Mouse (Mus musculus): ENCODE measurements around the gene Arap2. TPM values are rescaled to one million over a fixed set of nuclear protein-coding genes. Genes with fewer than 3 reads are reported as not detected.

Arap2 gene
- total and polyA plus RNA-seq, 2 experiments from 2014 or later, result 2.1 to 2.2 TPM

DNA sequence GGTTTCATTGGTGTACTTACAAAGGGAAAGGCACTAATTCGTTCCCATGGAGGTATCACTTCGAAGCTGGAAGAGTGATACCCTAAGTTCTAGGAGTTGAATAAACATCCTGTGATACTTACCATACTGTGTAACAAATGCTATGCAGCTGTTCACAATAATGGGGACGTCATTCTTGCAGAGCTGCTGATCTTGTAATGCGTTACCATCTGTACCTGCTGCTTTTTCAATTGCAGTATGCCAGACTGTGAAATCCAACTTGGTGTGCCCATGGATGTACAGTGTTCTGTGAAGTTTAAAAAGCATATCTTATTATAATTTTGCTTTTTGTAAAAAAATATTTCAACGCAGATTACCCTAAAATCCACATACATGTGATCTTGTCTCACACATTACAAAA lies 112.0 kb downstream of the Arap2 start:
- Histone ChIP-seq H3K36me3 (replicated peaks; ENCODE audit: control insufficient read depth, insufficient read depth, low read length) (no peaks in the 10 kb centered on the region), H3K9me3 (replicated peaks; ENCODE audit: control insufficient read depth, low read length) (no peaks in the 10 kb centered on the region), H3K9ac (replicated peaks; ENCODE audit: low read depth, low read length) (no peak overlapping the region), H3K27me3 (ENCODE audit: control insufficient read depth, insufficient read depth, low read length) (no peaks in the 10 kb centered on the region), H3K4me3 (ENCODE audit: low read depth, low read length) (no peak overlapping the region), H3K4me1 (ENCODE audit: control insufficient read depth, insufficient read depth) (no peaks in the 10 kb centered on the region), H3K27ac (ENCODE audit: low read depth) (no peak overlapping the region), H3K4me2 (ENCODE audit: low read depth, low read length) (no peak overlapping the region)
- no peak for TF ChIP-seq CTCF (IDR thresholded peaks at IDR 0.05; ENCODE audit: low read depth)
- no peak for TF ChIP-seq EP300 (IDR thresholded peaks at IDR 0.05; ENCODE audit: low read depth)
- DNase-seq (ENCODE audit: low spot score), result no peak
- whole genome bisulfite sequencing, result 78% methylated on average over 5 of the region's 5 CpGs
- no peak for ATAC-seq (ENCODE audit: insufficient read depth, low read depth)

DNA sequence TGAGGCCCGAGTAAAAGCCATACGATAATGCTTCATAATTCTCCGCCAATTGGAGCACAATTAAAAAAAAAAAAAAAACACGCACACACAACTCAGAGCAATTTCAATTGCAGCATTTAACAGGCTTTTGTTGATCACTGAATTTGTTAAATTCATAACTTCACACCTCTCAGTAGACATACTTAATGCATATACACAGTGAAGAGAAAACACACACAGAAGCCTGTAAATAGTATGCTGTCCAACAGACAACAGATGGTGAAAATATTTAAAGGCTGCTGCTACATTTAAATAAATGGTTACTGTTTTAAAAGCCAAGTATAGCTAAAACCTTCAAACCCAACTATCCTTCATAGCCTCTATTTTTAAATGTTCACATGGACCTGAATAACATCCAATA lies 123.6 kb downstream of the Arap2 start:
- H3K4me3 ChIP-seq (ENCODE audit: low read depth, low read length), result no peak overlapping the region
- no peaks in the 10 kb centered on the region for H3K27me3 ChIP-seq (ENCODE audit: control insufficient read depth, insufficient read depth, low read length)
- no peak overlapping the region for H3K4me2 ChIP-seq (ENCODE audit: low read depth, low read length)
- H3K27ac ChIP-seq (ENCODE audit: low read depth), result no peak overlapping the region
- DNase-seq (ENCODE audit: low spot score), result no peak
- no peaks in the 10 kb centered on the region for H3K36me3 ChIP-seq (replicated peaks; ENCODE audit: control insufficient read depth, insufficient read depth, low read length)
- no peak overlapping the region for H3K9ac ChIP-seq (replicated peaks; ENCODE audit: low read depth, low read length)
- TF ChIP-seq EP300 (IDR thresholded peaks at IDR 0.05; ENCODE audit: low read depth) (no peak), CTCF (IDR thresholded peaks at IDR 0.05; ENCODE audit: low read depth) (no peak)
- ATAC-seq (ENCODE audit: insufficient read depth, low read depth), result no peak
- no peaks in the 10 kb centered on the region for H3K9me3 ChIP-seq (replicated peaks; ENCODE audit: control insufficient read depth, low read length)
- WGBS, result 94% methylated on average over 4 of the region's 4 CpGs
- H3K4me1 ChIP-seq (ENCODE audit: control insufficient read depth, insufficient read depth), result no peaks in the 10 kb centered on the region

- Histone ChIP-seq H3K9me3 (replicated peaks; ENCODE audit: control insufficient read depth, low read length) (no peaks in the 10 kb centered on the region), H3K27ac (ENCODE audit: low read depth) (no peak overlapping the region), H3K9ac (replicated peaks; ENCODE audit: low read depth, low read length) (no peak overlapping the region), H3K4me1 (ENCODE audit: control insufficient read depth, insufficient read depth) (no peaks in the 10 kb centered on the region), H3K27me3 (ENCODE audit: control insufficient read depth, insufficient read depth, low read length) (no peaks in the 10 kb centered on the region), H3K36me3 (replicated peaks; ENCODE audit: control insufficient read depth, insufficient read depth, low read length) (no peaks in the 10 kb centered on the region), H3K4me3 (ENCODE audit: low read depth, low read length) (no peak overlapping the region), H3K4me2 (ENCODE audit: low read depth, low read length) (no peak overlapping the region)
- ATAC-seq (ENCODE audit: insufficient read depth, low read depth), result no peak
- WGBS, result 86% methylated on average over 8 of the region's 8 CpGs
- TF ChIP-seq EP300 (IDR thresholded peaks at IDR 0.05; ENCODE audit: low read depth) (no peak), CTCF (IDR thresholded peaks at IDR 0.05; ENCODE audit: low read depth) (no peak)
- DNase-seq (ENCODE audit: low spot score), result no peak
Measured at GRCm38 (mm10) chr5:62640501-62640900, 125.5 kb downstream of the Arap2 start.

DNA sequence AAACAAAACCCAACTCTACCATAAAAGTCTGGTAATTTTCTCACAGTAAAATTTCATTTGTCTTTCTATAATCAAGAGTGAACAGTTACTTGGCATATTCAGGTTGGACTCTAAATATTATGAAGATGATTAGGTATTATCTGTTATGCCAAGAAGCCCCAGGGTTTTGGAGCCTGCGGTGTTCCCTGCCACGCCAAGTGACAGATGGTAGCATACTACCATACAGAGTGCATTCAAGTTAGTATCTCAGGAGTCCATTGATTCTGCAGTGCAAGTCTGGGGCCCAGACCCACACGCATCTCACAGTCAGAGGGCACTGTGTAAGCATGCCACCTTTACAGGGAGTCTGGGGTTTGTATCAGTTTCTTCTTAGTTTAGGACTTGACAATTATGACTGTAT lies 129.6 kb downstream of the Arap2 start:
- no peak overlapping the region for H3K9ac ChIP-seq (replicated peaks; ENCODE audit: low read depth, low read length)
- WGBS, result 77% methylated on average over 3 of the region's 3 CpGs

DNA sequence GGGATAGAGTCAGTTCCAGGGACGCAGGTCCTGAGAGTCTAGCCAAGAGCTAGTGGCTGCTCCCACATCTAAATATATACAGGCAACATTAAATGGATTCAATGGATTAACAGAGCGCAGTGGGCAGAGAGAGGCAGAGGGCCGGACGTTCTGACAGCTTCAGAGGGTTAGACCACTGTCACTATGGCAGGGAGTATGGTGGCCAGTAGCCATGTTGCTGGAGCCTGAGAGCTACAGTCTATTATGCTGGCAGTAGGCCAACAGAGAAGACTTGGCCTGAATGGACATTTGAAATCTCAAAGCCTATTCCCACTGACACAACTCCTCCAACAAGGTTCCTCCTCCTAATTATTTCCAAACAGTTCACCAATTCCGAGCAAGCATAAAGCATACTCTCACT lies 137.1 kb downstream of the Arap2 start:
- no peaks in the 10 kb centered on the region for H3K27me3 ChIP-seq (ENCODE audit: control insufficient read depth, insufficient read depth, low read length)
- ATAC-seq (ENCODE audit: insufficient read depth, low read depth) (no peak), DNase-seq (ENCODE audit: low spot score) (no peak)
- H3K4me3 ChIP-seq (ENCODE audit: low read depth, low read length), result no peak overlapping the region
- no peak overlapping the region for H3K27ac ChIP-seq (ENCODE audit: low read depth)
- WGBS, result 87% methylated on average over 5 of the region's 5 CpGs
- H3K4me1 ChIP-seq (ENCODE audit: control insufficient read depth, insufficient read depth), result no peaks in the 10 kb centered on the region
- no peaks in the 10 kb centered on the region for H3K9me3 ChIP-seq (replicated peaks; ENCODE audit: control insufficient read depth, low read length)
- no peak overlapping the region for H3K9ac ChIP-seq (replicated peaks; ENCODE audit: low read depth, low read length)
- no peak for TF ChIP-seq CTCF (IDR thresholded peaks at IDR 0.05; ENCODE audit: low read depth)
- TF ChIP-seq EP300 (IDR thresholded peaks at IDR 0.05; ENCODE audit: low read depth), result no peak
- no peak overlapping the region for H3K4me2 ChIP-seq (ENCODE audit: low read depth, low read length)
- no peaks in the 10 kb centered on the region for H3K36me3 ChIP-seq (replicated peaks; ENCODE audit: control insufficient read depth, insufficient read depth, low read length)

More for the DNA sequence above, 129.6 kb downstream of the Arap2 start:
- Histone ChIP-seq H3K27ac (ENCODE audit: low read depth) (no peak overlapping the region), H3K4me1 (ENCODE audit: control insufficient read depth, insufficient read depth) (no peaks in the 10 kb centered on the region), H3K9me3 (replicated peaks; ENCODE audit: control insufficient read depth, low read length) (no peaks in the 10 kb centered on the region), H3K27me3 (ENCODE audit: control insufficient read depth, insufficient read depth, low read length) (no peaks in the 10 kb centered on the region), H3K4me2 (ENCODE audit: low read depth, low read length) (no peak overlapping the region), H3K36me3 (replicated peaks; ENCODE audit: control insufficient read depth, insufficient read depth, low read length) (no peaks in the 10 kb centered on the region), H3K4me3 (ENCODE audit: low read depth, low read length) (no peak overlapping the region)
- ATAC-seq (ENCODE audit: insufficient read depth, low read depth) (no peak), DNase-seq (ENCODE audit: low spot score) (no peak)
- TF ChIP-seq CTCF (IDR thresholded peaks at IDR 0.05; ENCODE audit: low read depth) (no peak), EP300 (IDR thresholded peaks at IDR 0.05; ENCODE audit: low read depth) (no peak)

DNA sequence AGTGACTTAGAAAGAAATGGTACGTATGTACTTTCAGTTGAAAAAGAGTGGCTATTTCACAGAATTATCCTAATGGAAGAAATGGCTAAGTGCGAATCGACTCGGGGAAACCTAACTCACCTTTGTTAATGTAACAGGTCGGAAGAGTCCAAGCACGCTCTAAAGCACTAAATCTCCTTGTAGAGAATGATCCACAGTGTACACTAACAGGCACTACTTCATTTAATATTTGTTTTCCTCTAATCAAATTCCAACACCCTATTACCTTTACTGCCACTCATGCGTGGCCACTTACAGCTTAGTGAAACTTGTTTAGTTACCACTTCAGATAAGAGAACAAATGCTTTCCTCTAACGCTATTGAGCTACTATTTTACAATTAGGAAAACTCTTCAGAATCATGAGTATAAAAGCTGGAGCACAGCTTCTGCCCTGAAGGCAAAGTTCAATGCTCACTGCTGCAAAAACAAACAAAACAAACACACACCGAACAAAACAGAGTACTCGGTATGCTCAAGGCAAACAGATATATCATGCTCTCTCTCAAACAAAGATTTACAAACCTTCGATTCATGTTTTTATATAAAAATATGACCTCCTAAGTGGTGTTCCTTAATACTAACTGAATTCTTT lies 143.0 kb downstream of the Arap2 start:
- Histone ChIP-seq H3K36me3 (replicated peaks; ENCODE audit: control insufficient read depth, insufficient read depth, low read length) (no peaks in the 10 kb centered on the region), H3K9me3 (replicated peaks; ENCODE audit: control insufficient read depth, low read length) (no peaks in the 10 kb centered on the region), H3K4me2 (ENCODE audit: low read depth, low read length) (no peak overlapping the region), H3K4me1 (ENCODE audit: control insufficient read depth, insufficient read depth) (no peaks in the 10 kb centered on the region), H3K4me3 (ENCODE audit: low read depth, low read length) (no peak overlapping the region), H3K9ac (replicated peaks; ENCODE audit: low read depth, low read length) (no peak overlapping the region), H3K27me3 (ENCODE audit: control insufficient read depth, insufficient read depth, low read length) (no peaks in the 10 kb centered on the region), H3K27ac (ENCODE audit: low read depth) (no peak overlapping the region)
- no peak for DNase-seq (ENCODE audit: low spot score)
- WGBS, result 81% methylated on average over 11 of the region's 11 CpGs
- TF ChIP-seq EP300 (IDR thresholded peaks at IDR 0.05; ENCODE audit: low read depth) (no peak), CTCF (IDR thresholded peaks at IDR 0.05; ENCODE audit: low read depth) (no peak)
- no peak for ATAC-seq (ENCODE audit: insufficient read depth, low read depth)
